Mouse (Mus musculus) gonadal fat pad, adult 2 months (tissue): ENCODE results near the gene Stt3b. TPM values are rescaled to one million over a fixed set of nuclear protein-coding genes. Genes with fewer than 3 reads are reported as not detected.

Source experiments
- DNase-seq: peaks from one replicate; pipeline ENCODE4 v3.0.0-alpha.2; 2012; ENCODE audit warnings: low read depth
- polyA plus RNA-seq: library from polyadenylated mRNA; depleted of rRNA; stranded (reverse); fragments of >200 nt; gene quantifications from 2 replicates; pipeline ENCODE4 v1.2.3, GENCODE M21; 2012; rRNA removed

Stt3b gene
- 119 and 133 TPM in 2 replicates for polyA plus RNA-seq

DNA sequence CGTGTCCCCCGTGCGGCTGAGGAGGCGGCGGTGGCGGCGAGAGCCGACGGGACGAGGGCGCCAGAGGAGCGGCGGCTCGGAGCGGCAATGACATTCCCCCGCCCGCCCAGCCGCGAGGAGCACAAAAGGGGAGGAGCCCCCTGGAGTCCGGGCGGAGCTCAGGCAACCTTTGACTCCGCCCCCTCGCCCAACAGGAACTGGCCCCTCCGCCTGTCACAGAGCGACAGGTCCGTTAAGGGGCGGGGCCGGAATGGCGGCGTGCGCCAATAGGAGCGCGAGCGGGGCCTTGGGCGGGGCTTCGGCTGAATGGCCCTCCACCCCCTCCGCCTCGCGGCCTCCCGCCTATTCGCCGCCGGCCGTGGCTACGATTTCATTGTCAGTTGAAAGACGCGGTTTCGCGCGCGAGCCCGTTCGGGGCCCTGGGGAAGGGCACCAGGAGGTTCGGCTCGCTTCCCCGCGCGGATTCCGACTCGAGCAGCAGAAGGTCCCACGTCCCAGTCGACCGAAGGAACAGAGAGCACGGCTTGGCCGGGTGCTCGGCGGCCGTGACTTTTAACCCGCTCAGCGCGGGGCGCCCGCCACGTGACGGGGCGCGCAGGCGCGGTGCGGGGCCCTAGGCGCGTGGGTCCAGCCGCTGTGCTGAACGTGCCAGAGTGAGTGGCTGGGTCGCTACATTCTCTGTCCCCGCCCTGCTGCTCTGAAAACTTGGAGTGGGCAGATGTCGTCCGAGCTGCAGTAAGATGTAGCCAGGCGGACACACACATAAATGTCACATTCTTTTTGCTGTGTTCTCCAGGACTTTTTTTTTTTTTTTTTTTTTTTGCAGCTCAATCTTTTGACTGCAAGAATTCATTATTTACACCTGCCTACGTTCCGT, at the start of gene Stt3b:
Gene Stt3b, minus strand, starts transcription at position 76 of the 877 bp plus-strand sequence.
- DNase-seq: no peak

DNA sequence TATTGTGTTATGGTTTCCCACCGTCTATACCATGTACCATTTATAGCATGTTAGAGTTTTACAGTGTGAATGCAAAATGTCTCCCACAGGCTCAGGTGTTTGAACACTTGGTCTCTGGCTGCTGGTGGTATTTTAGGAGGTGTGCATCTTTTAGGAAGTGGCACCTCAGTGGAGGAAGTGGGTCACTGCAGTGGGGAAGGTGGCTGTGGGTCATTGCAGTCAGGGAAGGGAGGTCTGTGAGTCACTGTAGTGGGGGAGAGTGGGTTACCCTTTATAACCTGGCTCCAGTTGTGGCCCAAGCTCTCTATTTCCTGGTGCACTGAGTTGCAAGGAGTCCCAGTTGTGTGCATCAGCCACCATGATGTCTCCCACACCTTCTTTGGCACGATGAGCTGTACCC, 48.2 kb upstream of the Stt3b start:
- no peak for DNase-seq

DNA sequence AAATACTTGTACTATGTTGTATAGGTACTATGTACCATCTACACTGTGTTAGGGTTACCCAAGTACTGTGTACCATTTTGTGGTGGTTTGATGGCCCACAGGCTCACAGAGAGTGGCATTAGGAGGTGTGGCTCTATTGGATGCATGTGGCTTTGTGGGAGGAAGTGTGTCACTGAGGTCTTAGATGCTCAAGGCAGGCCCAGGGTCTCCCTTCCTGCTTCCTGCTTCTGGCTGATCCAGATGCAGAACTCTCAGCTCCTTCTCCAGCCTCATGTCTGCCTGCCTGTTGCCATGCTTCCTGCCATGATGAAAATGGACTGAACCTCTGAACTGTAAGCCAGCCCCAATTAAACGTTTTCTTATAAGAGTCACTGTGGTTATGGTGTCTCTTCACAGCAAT, 47.8 kb upstream of the Stt3b start:
- DNase-seq: no peak

- DNase-seq: no peak
These were observed 46.7 kb upstream of the Stt3b start for GRCm38 (mm10) chr9:115356731-115357458.

- no peak for DNase-seq
These were observed 45.8 kb upstream of the Stt3b start for GRCm38 (mm10) chr9:115355972-115356371.

GRCm38 (mm10) chr9:115349741-115350512, 39.7 kb upstream of the Stt3b start:
- no peak for DNase-seq

- no peak for DNase-seq
These were observed 38.9 kb upstream of the Stt3b start for GRCm38 (mm10) chr9:115349106-115349505.

- DNase-seq: no peak
These were observed 34.7 kb upstream of the Stt3b start for GRCm38 (mm10) chr9:115344930-115345329.

GRCm38 (mm10) chr9:115341576-115341975, 31.4 kb upstream of the Stt3b start:
- DNase-seq: no peak

GRCm38 (mm10) chr9:115340212-115340815, 30.1 kb upstream of the Stt3b start:
- no peak for DNase-seq

DNA sequence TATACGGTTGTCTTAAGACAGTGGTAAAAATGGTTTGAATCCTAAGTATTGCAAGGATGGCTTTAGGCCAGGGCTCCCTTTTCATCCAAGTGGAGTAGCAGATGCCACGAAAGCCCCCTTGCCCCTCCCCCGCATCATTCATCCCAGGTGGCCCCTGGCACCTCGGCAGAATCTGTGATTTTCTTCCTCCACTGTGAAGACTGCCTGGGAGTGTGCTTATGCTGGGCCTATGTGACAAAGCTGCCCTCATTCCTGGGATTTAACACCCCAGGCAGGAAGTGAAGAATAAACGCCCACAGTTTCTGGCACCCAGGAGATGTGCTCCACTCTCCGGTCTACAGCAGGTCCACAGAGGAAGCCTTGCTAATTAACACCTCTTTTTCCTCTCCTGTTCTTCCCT, 28.6 kb upstream of the Stt3b start:
- no peak for DNase-seq

DNA sequence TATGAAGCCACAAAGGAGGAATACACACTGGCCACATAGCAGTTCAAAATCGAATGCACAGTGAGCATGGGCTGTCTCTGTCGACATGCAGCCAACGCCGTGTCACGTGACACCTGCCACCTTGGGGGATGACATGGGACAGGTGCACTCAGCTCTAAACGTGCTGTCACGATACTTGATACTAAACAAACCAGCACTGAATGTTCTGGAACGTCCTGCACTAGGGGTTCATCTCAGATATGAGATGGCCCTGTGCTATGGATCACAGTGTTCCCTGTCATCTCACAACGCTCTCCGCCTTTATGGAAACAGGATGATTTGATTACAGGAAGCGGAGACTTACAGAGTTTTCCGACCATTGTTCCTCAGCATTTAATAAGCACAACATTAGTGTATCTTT, 22.8 kb upstream of the Stt3b start:
- DNase-seq: no peak

GRCm38 (mm10) chr9:115332339-115332738, 22.1 kb upstream of the Stt3b start:
- no peak for DNase-seq

GRCm38 (mm10) chr9:115330861-115331476, 20.7 kb upstream of the Stt3b start:
- no peak for DNase-seq

DNA sequence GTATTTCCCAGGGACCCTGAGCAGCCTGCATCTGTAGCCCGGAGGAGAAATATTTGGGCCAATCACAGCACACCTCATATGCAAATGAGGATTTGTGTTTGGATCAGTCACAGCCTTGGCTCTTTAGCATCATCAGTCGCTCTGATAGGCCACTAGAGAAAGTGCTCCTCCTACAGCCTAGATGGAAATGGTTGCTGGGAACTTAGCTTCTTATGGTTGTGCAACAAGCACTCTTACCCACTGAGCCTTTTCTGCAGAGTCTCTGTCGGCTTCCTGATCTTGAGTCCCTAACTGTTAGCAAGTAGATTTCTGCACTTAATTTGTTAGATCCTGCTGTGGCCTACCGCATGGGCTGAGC, 16.3 kb upstream of the Stt3b start:
- DNase-seq: no peak

DNA sequence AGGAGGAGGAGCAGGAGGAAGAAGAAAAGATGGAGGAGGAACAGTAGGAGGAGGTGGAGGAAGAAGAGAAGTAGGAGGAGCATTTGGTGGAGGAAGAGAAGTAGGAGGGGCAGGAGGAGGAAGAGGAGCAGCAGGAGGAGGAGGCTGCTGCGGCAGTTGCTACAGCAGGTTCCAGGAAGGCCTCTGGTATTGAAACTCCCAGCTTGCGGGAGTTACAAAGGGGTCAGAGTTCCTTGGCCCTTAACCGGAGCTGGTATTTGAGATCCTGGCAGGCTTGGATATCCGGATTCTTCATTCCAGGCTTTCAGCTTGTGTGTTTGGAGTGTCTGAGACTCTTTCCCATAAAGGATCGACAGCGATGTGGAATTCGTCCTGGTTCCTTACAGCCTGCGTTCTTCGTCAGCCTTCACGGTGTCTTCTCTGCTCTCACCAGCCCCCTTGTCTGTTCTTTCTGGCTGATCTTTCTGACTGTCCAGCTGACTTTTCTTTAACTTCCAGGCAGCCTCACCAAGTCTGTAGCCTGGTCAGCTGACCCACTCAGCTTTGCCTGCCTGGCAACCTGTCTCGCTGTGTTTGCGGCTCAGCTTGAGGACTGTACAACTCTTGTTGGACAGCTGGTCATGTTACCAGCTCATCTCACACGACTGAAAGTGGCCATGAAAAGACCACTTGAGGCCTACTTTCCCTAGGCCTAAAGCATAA, 15.8 kb upstream of the Stt3b start:
- DNase-seq: no peak

DNA sequence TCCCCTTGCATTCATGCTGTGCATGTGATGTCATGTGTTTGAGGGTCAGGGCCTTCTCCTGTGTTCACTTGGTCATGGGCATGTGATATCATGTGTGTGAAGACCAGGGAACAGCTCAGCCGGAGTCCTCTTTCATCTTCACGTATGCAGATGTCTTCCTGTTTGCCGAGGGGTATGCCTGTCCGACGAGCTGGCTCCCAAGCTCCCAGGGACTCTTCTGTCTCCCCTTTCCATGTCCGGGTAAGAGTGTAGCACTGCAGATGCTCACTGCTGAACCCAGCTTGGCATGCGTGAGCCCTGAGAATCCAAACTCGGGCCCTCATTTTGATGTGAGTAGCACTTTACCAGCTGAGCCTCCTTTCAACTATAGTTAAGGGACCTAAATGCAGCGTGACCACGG, 13.4 kb upstream of the Stt3b start:
- DNase-seq: no peak

DNA sequence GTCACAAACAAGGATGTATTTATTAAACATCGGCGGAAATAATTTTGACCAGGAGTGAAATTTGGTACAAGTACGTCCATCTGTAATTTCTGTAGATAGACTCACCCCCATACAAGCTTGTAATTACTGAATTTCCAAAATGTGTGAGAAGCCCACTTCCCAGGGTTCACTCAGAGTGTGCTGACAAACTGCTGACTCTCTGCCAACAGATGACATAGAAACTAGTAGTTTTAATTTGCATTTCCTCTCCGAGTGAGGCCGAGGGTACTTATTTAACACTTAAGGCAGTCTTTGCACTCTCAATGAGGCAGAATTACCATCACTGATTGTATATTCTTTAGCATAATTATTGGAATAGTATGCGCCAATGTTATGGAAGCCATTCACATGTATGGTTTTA, 12.2 kb upstream of the Stt3b start:
- no peak for DNase-seq

GRCm38 (mm10) chr9:115321052-115321451, 10.8 kb upstream of the Stt3b start:
- DNase-seq: no peak

- DNase-seq: no peak
These were observed 9.9 kb upstream of the Stt3b start for GRCm38 (mm10) chr9:115320156-115320555.
